Mouse (Mus musculus): ENCODE results near the gene Tspoap1.

DNA sequence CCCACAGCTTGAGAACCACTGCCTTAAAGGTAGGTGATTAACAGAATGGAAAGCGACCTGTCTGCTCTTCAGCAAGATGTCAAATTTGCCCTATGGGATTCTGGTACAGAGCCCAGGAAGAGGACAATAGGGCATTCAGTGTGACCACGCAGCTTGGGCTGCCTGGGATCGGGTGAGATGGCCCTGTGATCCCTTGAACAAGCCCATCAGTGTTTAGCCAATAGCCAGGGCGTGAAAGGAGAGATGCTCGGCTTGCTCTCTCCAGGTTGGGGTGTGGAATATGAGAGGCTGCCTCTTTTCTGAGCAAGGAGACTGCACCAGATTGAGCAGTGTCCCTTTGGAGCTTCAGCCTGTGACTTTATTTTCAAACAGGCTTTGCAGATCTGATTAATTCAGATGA is 61.2 kb downstream of the Tspoap1 start:
- no peak for TF ChIP-seq EP300 (IDR thresholded peaks at IDR 0.05; ENCODE audit: low read depth)
- TF ChIP-seq CTCF (IDR thresholded peaks at IDR 0.05; ENCODE audit: low read depth): no peak

All from liver, postnatal 0 days (tissue).